Mouse (Mus musculus): Measurements from ENCODE around the gene Slc25a28. TPM values are rescaled to one million over a fixed set of nuclear protein-coding genes. Genes with fewer than 3 reads are reported as not detected.

The Slc25a28 gene
- polyA plus RNA-seq, 1 experiment from 2014 or later = 17.4 TPM

GRCm38 (mm10) chr19:43699021-43699762 is 24.5 kb upstream of the Slc25a28 start:
- Histone ChIP-seq H3K36me3 (peaks cover 26% of the 10 kb centered on the region), H3K27ac (no peak overlapping the region), H3K9ac (no peak overlapping the region), H3K27me3 (replicated peaks) (no peaks in the 10 kb centered on the region), H3K4me2 (replicated peaks) (no peak overlapping the region), H3K4me3 (no peak overlapping the region), H3K4me1 (peaks cover 4% of the 10 kb centered on the region; the same call in 1 of the 2 replicates), H3K9me3 (no peaks in the 10 kb centered on the region)
- no peak for ATAC-seq (ENCODE audit: low FRiP score, low read depth)
- 83% methylated on average over 11 of the region's 11 CpGs for WGBS

DNA sequence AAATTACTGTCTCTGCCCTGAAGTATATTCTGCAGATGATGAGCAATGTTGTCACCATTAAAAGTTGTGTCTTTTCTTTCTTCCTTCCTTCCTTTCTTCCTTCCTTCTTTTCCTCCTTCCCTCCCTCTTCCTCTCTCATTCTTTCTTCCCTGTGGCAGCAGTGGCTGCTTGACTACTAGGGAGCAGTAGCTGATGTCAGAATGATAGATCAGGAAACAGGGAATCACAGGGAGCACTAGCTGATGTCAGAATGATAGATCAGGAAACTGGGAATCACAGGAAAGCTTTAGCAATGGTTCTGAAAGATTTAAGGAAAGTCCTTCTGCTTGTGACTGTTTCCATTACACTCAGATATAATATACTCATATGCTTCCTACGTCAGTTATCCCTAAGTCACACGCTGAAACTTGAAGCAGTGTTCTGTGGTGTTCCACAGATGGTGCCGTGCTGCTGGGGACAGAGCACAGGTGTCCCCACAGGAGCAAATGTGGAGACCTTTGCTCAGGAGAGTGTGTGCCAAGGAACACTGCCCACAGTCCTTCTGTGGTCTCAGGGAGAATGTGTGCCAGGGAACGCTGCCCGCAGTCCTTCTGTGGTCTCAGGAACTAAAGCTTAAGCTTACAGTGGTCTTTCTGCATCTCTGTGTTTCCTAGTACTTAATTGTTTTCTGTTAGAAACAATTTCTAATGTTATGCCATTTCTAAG is 23.1 kb upstream of the Slc25a28 start:
- WGBS = 92% methylated on average over 5 of the region's 5 CpGs
- Histone ChIP-seq H3K4me3 (no peak overlapping the region), H3K9ac (0 out of 2 replicates have a peak overlapping the region, but pooled peaks have one; percentile 5), H3K4me2 (replicated peaks) (no peak overlapping the region), H3K27ac (no peak overlapping the region), H3K27me3 (replicated peaks) (no peaks in the 10 kb centered on the region), H3K36me3 (peaks cover 21% of the 10 kb centered on the region), H3K4me1 (peaks cover 4% of the 10 kb centered on the region; the same call in 1 of the 2 replicates), H3K9me3 (no peaks in the 10 kb centered on the region)
- ATAC-seq (ENCODE audit: low FRiP score, low read depth) = no peak

DNA sequence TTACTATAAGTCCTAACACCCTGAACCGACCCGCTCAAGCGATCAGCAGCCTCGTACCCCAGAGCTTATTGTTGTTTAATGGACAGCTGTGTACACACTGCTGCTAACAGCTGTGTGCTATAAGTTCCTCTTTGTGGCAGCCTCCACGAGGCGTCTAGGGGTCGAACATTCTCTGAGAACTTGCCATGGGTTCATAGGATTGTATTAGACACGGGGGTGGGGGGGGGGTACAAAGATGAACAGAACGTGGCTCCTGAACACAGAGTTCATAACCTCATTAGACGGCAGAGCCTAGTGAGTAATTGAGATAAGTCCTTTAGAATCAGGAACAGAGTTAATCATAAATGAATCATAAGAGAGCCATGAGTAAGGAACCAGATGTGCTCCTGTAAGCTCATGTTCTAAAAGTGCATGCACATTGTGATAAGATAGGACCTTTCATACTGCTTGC is 20.9 kb upstream of the Slc25a28 start:
- Histone ChIP-seq H3K4me1 (peaks cover 9% of the 10 kb centered on the region), H3K36me3 (peaks cover 9% of the 10 kb centered on the region), H3K9me3 (no peaks in the 10 kb centered on the region), H3K4me3 (no peak overlapping the region), H3K9ac (no peak overlapping the region), H3K27me3 (replicated peaks) (no peaks in the 10 kb centered on the region), H3K4me2 (replicated peaks) (no peak overlapping the region), H3K27ac (no peak overlapping the region)
- ATAC-seq (ENCODE audit: low FRiP score, low read depth) = no peak
- WGBS = 36% methylated on average over 10 of the region's 10 CpGs

GRCm38 (mm10) chr19:43692815-43693214 is 18.1 kb upstream of the Slc25a28 start:
- Histone ChIP-seq H3K4me3 (no peak overlapping the region), H3K36me3 (peaks cover 3% of the 10 kb centered on the region; the same call in 1 of the 2 replicates), H3K27me3 (replicated peaks) (no peaks in the 10 kb centered on the region), H3K9ac (no peak overlapping the region), H3K4me2 (replicated peaks) (no peak overlapping the region), H3K27ac (no peak overlapping the region), H3K9me3 (no peaks in the 10 kb centered on the region), H3K4me1 (peaks cover 16% of the 10 kb centered on the region)
- no peak for ATAC-seq (ENCODE audit: low FRiP score, low read depth)
- WGBS = 77% methylated on average over 14 of the region's 14 CpGs

GRCm38 (mm10) chr19:43689419-43690246 is 15.0 kb upstream of the Slc25a28 start, which contains the start of gene Entpd7:
Gene Entpd7, plus strand, starts transcription at chr19:43689672.
- no peaks in the 10 kb centered on the region for H3K27me3 ChIP-seq (replicated peaks)
- H3K36me3 ChIP-seq = peaks cover 3% of the 10 kb centered on the region; the same call in 1 of the 2 replicates
- H3K4me2 ChIP-seq (replicated peaks) = peak within 1 kb of the TSS; percentile 91
- ATAC-seq (ENCODE audit: low FRiP score, low read depth) = peak; percentile 98
- peak within 1 kb of the TSS; percentile 74 for H3K4me3 ChIP-seq
- H3K4me1 ChIP-seq = peaks cover 12% of the 10 kb centered on the region
- WGBS = under 1% methylated on average over 60 of the region's 60 CpGs
- H3K9ac ChIP-seq = peak within 1 kb of the TSS; percentile 84
- no peaks in the 10 kb centered on the region for H3K9me3 ChIP-seq
- H3K27ac ChIP-seq = peak within 1 kb of the TSS; percentile 57; the same call in 1 of the 2 replicates

- 92% methylated on average over 4 of the region's 4 CpGs for WGBS
- no peak overlapping the region for H3K9ac ChIP-seq
- peaks cover 2% of the 10 kb centered on the region; the same call in 1 of the 2 replicates for H3K4me1 ChIP-seq
- no peak for ATAC-seq (ENCODE audit: low FRiP score, low read depth)
- no peaks in the 10 kb centered on the region for H3K36me3 ChIP-seq
- H3K4me3 ChIP-seq = no peak overlapping the region
- no peaks in the 10 kb centered on the region for H3K9me3 ChIP-seq
- H3K27me3 ChIP-seq (replicated peaks) = no peaks in the 10 kb centered on the region
- no peak overlapping the region for H3K4me2 ChIP-seq (replicated peaks)
- no peak overlapping the region for H3K27ac ChIP-seq
Observed at GRCm38 (mm10) chr19:43681541-43681940, 6.9 kb upstream of the Slc25a28 start.

GRCm38 (mm10) chr19:43679474-43679981 is 4.8 kb upstream of the Slc25a28 start:
- H3K9ac ChIP-seq = no peak overlapping the region
- no peak overlapping the region for H3K27ac ChIP-seq
- no peaks in the 10 kb centered on the region for H3K9me3 ChIP-seq
- H3K4me1 ChIP-seq = peaks cover 8% of the 10 kb centered on the region
- H3K4me2 ChIP-seq (replicated peaks) = no peak overlapping the region
- no peak overlapping the region for H3K4me3 ChIP-seq
- no peak for ATAC-seq (ENCODE audit: low FRiP score, low read depth)
- H3K27me3 ChIP-seq (replicated peaks) = no peaks in the 10 kb centered on the region
- 84% methylated on average over 10 of the region's 10 CpGs for WGBS
- H3K36me3 ChIP-seq = no peaks in the 10 kb centered on the region

DNA sequence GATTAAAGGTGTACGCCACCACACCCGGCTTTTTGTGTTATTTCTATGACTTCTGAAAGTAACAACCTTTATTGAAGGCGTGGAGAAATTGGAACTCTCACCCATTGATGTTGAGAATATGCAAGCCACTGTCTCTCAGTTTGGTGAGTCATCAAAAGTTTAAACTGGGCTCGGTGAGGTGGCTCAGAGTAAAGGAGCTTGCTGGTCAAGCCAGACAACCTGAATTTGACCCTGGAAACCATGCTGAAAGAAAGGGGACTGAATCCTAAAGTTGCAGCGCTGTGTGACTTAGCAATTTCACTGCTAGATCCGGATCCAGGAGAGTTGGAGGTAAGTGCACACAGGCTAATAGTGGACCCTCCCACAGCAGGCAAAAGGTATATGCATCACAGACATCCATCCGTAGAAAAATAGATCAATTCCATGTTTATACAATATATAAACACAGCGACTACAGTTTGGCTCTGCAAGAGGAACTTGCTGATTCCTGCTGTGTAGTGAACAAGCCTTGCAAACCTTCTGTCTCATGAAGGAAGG is 3.9 kb upstream of the Slc25a28 start:
- no peak for ATAC-seq (ENCODE audit: low FRiP score, low read depth)
- 82% methylated on average over 8 of the region's 8 CpGs for WGBS
- H3K4me1 ChIP-seq = peaks cover 11% of the 10 kb centered on the region

GRCm38 (mm10) chr19:43675525-43676400 is 1.1 kb upstream of the Slc25a28 start:
- Histone ChIP-seq H3K27ac (peak overlapping the region; percentile 90), H3K4me1 (peaks cover 18% of the 10 kb centered on the region), H3K4me2 (replicated peaks) (peak overlapping the region; percentile 88), H3K9me3 (no peaks in the 10 kb centered on the region), H3K4me3 (peak overlapping the region; percentile 56), H3K9ac (peak overlapping the region; percentile 66), H3K36me3 (no peaks in the 10 kb centered on the region), H3K27me3 (replicated peaks) (no peaks in the 10 kb centered on the region)
- ATAC-seq (ENCODE audit: low FRiP score, low read depth) = peak; percentile 8; the same call in 1 of the 2 replicates
- WGBS = 2% methylated on average over 43 of the region's 43 CpGs

More for the DNA sequence above, 3.9 kb upstream of the Slc25a28 start:
- Histone ChIP-seq H3K9me3 (no peaks in the 10 kb centered on the region), H3K36me3 (no peaks in the 10 kb centered on the region), H3K9ac (no peak overlapping the region), H3K27ac (no peak overlapping the region), H3K4me3 (no peak overlapping the region), H3K4me2 (replicated peaks) (no peak overlapping the region), H3K27me3 (replicated peaks) (no peaks in the 10 kb centered on the region)

DNA sequence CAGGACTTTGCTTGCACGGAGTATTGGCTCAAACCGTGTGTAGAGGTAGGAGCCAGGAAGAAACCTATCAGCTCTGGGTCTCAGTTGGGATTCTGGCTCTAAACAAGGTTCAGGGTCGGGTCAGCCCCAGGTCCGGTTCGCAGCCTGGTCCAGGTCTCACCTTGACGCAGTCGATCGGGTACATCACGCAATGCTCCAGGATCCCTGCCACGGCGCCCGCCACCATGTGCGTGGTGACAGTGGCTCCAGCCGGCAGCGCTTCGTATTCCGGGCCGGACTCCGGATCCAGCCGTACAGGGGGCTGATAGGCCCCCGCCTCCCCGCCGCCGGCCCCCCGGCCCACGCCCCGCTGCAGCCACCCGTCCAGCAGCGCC is 378 bp downstream of the Slc25a28 start:
- Histone ChIP-seq H3K9ac (peak overlapping the region; percentile 94), H3K36me3 (no peaks in the 10 kb centered on the region), H3K27ac (peak overlapping the region; percentile 39; the same call in 1 of the 2 replicates), H3K4me3 (peak overlapping the region; percentile 96), H3K4me2 (replicated peaks) (peak overlapping the region; percentile 89), H3K4me1 (peaks cover 18% of the 10 kb centered on the region), H3K27me3 (replicated peaks) (no peaks in the 10 kb centered on the region), H3K9me3 (no peaks in the 10 kb centered on the region)
- WGBS = under 1% methylated on average over 27 of the region's 29 CpGs
- peak; percentile 2; the same call in 1 of the 2 replicates for ATAC-seq (ENCODE audit: low FRiP score, low read depth)
